Mouse (Mus musculus) liver, embryonic 16.5 days (tissue): ENCODE measurements around the gene Gm28539. TPM values are rescaled to one million over a fixed set of nuclear protein-coding genes. Genes with fewer than 3 reads are reported as not detected.

ENCODE experiments used
- ATAC-seq: fragments of 200-750 bp; cut with Nextera tagmentation; 2 replicates; pipeline ENCODE4 v1.8.0; 2017; ENCODE audit warnings: low read depth, mild to moderate bottlenecking, moderate number of reproducible peaks, moderate library complexity
- H3K27ac ChIP-seq: fragments of 300-500 bp; sonication (generic); 2 replicates; pipeline ENCODE4 v1.5.1; 2014; ENCODE audit warnings: mild to moderate bottlenecking, low read length
- H3K27me3 ChIP-seq: fragments of 300-500 bp; sonication (generic); 2 replicates; pipeline ENCODE4 v1.6.1; 2014; ENCODE audit warnings: low read depth, low read length, mixed read lengths; ENCODE audit not compliant: control insufficient read depth, insufficient read depth
- H3K36me3 ChIP-seq: fragments of 300-500 bp; sonication (generic); 2 replicates; pipeline ENCODE4 v1.6.1; 2014; ENCODE audit warnings: mild to moderate bottlenecking; ENCODE audit not compliant: control insufficient read depth, insufficient read depth
- H3K4me1 ChIP-seq: fragments of 300-500 bp; sonication (generic); 2 replicates; pipeline ENCODE4 v1.6.1; 2014; ENCODE audit warnings: low read depth, low read length, mixed read lengths; ENCODE audit not compliant: control insufficient read depth
- H3K4me2 ChIP-seq: fragments of 300-500 bp; sonication (generic); 2 replicates; pipeline ENCODE4 v1.6.1; 2014; ENCODE audit warnings: low read depth, low read length, mixed read lengths
- H3K4me3 ChIP-seq: fragments of 300-500 bp; sonication (generic); 2 replicates; pipeline ENCODE4 v1.5.1; 2014; ENCODE audit warnings: low read depth, mild to moderate bottlenecking, low read length
- H3K9ac ChIP-seq: fragments of 300-500 bp; sonication (generic); 2 replicates; pipeline ENCODE4 v1.6.1; 2014; ENCODE audit warnings: low read depth, low read length
- H3K9me3 ChIP-seq: fragments of 300-500 bp; sonication (generic); replicated peaks from 2 replicates; pipeline ENCODE4 v1.6.1; 2016; ENCODE audit warnings: low read length; ENCODE audit not compliant: control insufficient read depth
- WGBS: fragments of 180-500 bp; shearing (Covaris S2); extraction: QIAGEN DNeasy Blood & Tissue Kit; methylation state at CpG from one replicate; pipeline ENCODE4 v1.1.7; 2014; ENCODE audit not compliant: insufficient replicate concordance; 5-methylcytosine and 5-hydroxymethylcytosine counted together
- polyA plus RNA-seq: library from polyadenylated mRNA; unstranded; fragments of >200 nt; fragmentation: Nextera tagmentation; extraction: Ambion mirVana; gene quantifications from 2 replicates; pipeline ENCODE4 v1.2.1, GENCODE M21; 2015

Gm28539 gene
- polyA plus RNA-seq, 1 experiment from 2014 or later = not detected

DNA sequence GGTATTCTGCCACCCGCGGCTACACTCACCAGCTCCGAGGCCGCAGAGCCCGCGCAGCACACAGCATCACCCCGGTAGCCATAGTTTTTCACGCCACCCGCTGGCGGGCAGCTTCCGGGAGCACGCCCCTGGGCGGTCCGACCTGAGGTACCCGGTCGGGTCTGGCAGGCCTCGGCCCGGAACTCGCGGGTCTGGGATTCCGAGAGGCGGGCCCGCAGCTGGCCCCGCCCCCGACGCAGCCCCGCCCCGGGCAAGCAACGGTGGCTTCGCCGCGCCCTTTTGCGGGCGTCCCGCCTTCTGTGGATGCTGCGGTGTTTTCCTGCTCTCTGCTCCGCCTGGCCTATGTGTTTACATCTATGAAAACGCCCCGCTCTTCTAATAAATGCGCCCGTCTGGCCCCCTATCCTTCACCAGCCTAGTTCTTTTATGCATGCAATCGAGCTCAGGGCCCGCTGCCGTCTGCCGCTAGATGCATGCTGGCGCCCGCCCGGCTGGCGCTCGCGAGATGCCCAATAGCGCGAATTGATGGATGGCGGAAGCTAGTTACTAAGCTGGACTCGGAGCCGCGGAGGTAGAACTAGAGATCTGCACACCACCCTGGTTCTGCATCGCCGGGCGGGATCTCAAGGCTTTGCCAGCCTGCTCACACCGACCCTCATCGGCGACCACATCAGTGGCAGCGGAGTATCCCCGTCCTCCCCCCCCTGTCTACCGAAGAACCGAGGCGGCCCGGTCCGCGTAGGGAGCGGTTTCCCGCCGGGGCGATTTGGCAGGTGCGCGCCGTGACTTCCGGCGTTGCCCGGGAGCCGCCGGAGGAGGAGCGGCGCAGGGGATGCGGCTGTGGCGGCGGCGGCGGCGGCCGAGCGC is 40.3 kb downstream of the Gm28539 start, which contains the start of the genes Mrpl40 and Hira:
Mrpl40 (minus strand) TSS at position 421 of the 867 bp plus-strand sequence.
Hira (plus strand) TSS at position 596 of the 867 bp plus-strand sequence.
- Histone ChIP-seq H3K4me2 (peak within 1 kb of the TSS; percentile 98), H3K27ac (peak within 1 kb of the TSS; percentile 98), H3K4me1 (peaks cover 22% of the 10 kb centered on the region), H3K9me3 (no peaks in the 10 kb centered on the region), H3K36me3 (peaks cover 12% of the 10 kb centered on the region; the same call in 1 of the 2 replicates), H3K27me3 (no peaks in the 10 kb centered on the region), H3K9ac (peak within 1 kb of the TSS; percentile 91), H3K4me3 (peak within 1 kb of the TSS; percentile 93)
- under 1% methylated on average over 76 of the region's 93 CpGs for WGBS
- ATAC-seq = peak; percentile 93

DNA sequence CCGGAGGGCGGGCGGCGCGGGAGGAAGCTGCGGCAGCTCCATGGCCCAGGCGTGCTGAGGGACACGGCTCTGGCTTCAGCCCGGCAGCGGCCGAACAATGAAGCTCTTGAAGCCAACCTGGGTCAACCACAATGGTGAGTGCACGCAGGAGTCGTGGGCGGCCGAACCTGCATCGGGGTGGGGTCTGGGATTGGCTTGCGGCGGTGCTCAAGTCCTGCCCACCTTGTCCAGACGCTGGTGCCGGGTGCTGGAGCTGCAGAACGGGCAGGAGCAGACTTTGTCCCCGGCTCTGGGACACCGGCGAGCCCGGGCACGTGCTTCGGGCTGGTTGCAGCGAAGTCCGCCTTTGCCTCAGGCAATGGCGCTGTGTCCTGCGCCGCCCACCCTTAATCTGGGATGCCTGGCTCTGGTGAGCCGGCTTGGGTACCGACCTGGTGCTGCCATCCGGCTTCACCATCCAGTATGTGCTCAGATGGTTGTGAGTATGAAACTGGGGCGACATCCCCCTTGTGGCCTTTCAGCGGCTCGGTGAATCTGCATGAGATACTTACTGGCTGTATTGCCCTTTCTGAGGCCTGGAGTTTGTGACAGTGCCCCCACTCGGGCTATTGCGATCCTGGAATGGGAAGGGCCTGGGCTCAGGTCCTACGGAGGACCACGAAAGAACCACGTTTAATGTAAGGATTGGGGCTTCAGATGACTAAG is 41.2 kb downstream of the Gm28539 start:
- H3K9ac ChIP-seq = peak overlapping the region; percentile 91

DNA sequence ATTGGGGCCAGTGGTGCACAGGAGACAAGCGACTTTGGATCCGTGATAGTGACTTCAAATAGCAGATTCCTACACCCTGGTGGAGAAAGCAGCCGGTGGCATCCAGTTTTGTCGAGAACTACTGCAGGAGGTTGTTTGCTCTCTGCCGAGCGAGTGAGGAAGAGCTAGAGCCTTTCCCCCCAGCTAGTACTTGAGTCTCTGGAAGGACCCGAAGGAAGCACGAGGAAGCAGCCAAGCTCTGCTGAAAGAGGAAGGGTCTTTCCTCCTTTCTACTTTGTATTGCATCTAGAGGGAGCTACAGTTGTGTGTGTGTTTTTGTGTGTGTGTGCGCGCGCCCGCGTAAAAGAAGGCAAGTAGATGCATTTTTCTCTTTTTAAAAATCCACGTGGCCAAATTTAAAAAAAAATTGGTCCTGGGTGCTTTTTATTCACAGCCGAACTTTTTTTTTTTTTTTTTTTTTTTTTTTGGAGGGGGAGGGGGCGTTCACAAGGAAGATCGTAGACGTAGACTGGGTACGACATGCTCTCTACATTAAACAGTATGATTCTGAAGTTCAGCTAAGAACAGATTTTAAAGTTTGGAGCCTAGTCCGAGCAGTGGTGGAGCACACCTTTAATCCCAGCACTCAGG is 41.8 kb downstream of the Gm28539 start:
- WGBS = 12% methylated on average over 20 of the region's 20 CpGs
- ATAC-seq = no peak
- H3K4me1 ChIP-seq = peaks cover 22% of the 10 kb centered on the region

More for the DNA sequence above, 41.2 kb downstream of the Gm28539 start:
- Histone ChIP-seq H3K4me2 (peak overlapping the region; percentile 98), H3K4me1 (peaks cover 22% of the 10 kb centered on the region), H3K27me3 (no peaks in the 10 kb centered on the region), H3K27ac (peak overlapping the region; percentile 98), H3K9me3 (no peaks in the 10 kb centered on the region), H3K36me3 (peaks cover 3% of the 10 kb centered on the region; the same call in 1 of the 2 replicates), H3K4me3 (peak overlapping the region; percentile 93)
- WGBS = under 1% methylated on average over 43 of the region's 43 CpGs
- ATAC-seq = peak; percentile 4

DNA sequence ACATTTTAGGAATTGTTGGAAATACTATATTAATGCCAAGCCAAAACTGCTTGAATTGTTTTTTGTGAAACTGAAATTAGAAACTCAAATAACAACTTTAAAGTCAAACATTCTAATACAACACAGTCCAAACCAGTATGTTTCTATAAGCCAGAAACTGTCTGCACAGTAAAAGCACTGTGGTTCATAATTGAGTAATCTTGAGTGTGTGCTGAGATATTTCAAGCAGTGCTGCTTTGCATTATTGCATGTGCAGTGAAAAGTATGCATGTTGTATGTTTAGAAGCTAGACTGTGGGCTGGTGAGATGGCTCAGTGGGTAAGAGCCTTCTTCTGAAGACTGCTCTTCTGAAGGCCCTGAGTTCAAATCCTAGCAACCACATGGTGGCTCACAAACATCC is 47.7 kb downstream of the Gm28539 start:
- Histone ChIP-seq H3K27me3 (no peaks in the 10 kb centered on the region), H3K4me1 (peaks cover 6% of the 10 kb centered on the region), H3K9ac (no peak overlapping the region), H3K27ac (no peak overlapping the region), H3K4me3 (no peak overlapping the region), H3K4me2 (no peak overlapping the region), H3K9me3 (no peaks in the 10 kb centered on the region), H3K36me3 (no peaks in the 10 kb centered on the region)
- no peak for ATAC-seq

More for the DNA sequence above, 41.8 kb downstream of the Gm28539 start:
- 0 out of 2 replicates have a peak, but pooled peaks cover 2% of the 10 kb centered on the region for H3K36me3 ChIP-seq
- H3K4me2 ChIP-seq = peak overlapping the region; percentile 98
- H3K27me3 ChIP-seq = no peaks in the 10 kb centered on the region
- no peaks in the 10 kb centered on the region for H3K9me3 ChIP-seq
- peak overlapping the region; percentile 93 for H3K4me3 ChIP-seq
- H3K9ac ChIP-seq = peak overlapping the region; percentile 91
- H3K27ac ChIP-seq = peak overlapping the region; percentile 98

DNA sequence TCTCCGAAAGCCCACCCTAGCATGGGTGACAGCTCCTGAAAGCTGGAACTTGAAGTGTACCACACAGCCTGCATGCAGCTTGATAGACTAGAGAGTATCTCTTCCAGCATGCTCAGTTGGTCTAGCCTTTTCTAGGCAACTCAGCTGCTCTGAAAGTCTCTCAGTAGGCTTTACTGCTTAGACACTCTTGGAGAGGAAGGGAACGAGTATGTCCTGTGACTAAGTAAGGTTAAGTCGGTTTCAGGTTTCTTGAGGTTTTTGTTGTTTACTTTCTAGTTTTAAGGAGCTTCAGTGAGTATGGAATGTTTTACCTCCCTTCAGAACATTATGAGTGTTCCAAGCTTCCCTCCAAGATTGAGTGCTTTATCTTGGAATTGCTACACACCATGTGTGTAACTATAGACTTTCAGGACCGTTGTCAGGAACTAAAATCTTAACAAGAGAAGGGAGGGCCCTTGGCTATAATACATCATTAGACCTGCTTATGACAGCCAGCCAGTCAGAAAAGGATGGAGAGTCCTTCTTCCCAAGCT is 57.5 kb downstream of the Gm28539 start:
- Histone ChIP-seq H3K4me1 (peaks cover 12% of the 10 kb centered on the region), H3K4me3 (no peak overlapping the region), H3K9me3 (no peaks in the 10 kb centered on the region), H3K27me3 (no peaks in the 10 kb centered on the region), H3K36me3 (peaks cover 13% of the 10 kb centered on the region), H3K4me2 (no peak overlapping the region), H3K27ac (no peak overlapping the region), H3K9ac (no peak overlapping the region)
- ATAC-seq = no peak
- WGBS = 75% methylated on average over 4 of the region's 4 CpGs

DNA sequence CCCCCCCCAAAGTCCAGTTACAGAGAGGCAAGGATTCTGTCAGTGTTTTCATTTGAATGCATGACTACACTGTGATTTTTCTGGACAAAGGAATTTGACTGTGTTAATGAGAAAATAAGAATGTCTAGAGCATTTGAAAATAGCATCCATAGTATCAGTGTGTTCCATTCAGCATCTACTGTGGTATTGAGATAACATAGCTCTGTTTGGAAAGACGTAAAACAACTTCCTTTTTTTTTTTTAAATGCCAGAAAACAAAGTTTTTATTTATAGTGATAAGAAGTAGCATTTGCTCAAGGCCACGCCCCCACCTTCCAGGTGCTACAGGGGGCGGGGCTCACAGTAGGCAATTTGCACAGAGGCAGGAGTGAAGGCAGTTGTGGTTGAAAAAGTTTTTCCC is 58.9 kb downstream of the Gm28539 start:
- Histone ChIP-seq H3K9me3 (no peaks in the 10 kb centered on the region), H3K9ac (no peak overlapping the region), H3K36me3 (peaks cover 13% of the 10 kb centered on the region), H3K4me3 (no peak overlapping the region), H3K27me3 (no peaks in the 10 kb centered on the region), H3K4me1 (peaks cover 7% of the 10 kb centered on the region), H3K4me2 (no peak overlapping the region), H3K27ac (no peak overlapping the region)
- ATAC-seq = no peak
- 49% methylated on average over 3 of the region's 3 CpGs for WGBS

DNA sequence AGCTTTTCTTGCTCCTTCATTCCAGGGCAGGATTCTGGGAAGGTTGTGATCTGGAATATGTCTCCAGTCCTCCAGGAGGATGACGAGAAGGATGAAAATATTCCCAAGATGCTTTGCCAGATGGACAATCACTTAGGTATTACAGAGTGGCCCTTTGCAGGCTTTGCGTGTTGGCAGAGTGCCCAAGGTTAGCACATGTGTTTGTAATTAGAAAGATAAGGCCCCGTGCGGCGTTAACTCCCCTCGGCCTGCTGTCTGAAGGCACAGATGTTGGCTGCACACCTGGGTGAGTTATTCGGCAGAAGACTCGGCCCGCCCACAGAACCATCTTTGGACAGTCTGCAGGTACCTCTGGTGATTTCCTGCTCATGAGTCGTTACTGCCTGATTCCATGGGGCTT is 60.0 kb downstream of the Gm28539 start:
- Histone ChIP-seq H3K4me3 (no peak overlapping the region), H3K27me3 (no peaks in the 10 kb centered on the region), H3K9ac (no peak overlapping the region), H3K4me2 (no peak overlapping the region), H3K9me3 (no peaks in the 10 kb centered on the region), H3K36me3 (peaks cover 13% of the 10 kb centered on the region), H3K27ac (no peak overlapping the region), H3K4me1 (peaks cover 7% of the 10 kb centered on the region)
- ATAC-seq = peak; percentile 72
- WGBS = 45% methylated on average over 10 of the region's 10 CpGs

DNA sequence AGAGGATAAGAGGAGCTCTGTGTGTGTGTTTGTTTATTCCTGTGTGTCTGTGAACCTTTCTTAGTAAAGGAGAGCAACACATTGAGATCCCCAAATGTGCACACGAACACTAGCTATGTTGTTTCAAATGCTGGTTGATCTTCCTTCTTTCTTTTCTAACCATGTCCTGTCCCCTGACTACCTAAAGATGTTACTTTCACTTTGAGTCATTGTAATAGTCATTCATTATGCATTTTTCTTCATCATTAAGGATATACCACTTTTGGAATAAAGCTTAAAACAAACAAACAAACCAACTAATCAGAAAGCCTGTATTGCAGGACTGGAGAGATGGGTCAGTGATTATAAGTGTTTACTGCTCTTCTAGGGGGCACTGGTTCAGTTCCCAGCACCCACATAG is 69.3 kb downstream of the Gm28539 start:
- Histone ChIP-seq H3K36me3 (no peaks in the 10 kb centered on the region; the same call in 1 of the 2 replicates), H3K4me2 (no peak overlapping the region), H3K4me1 (no peaks in the 10 kb centered on the region), H3K27ac (no peak overlapping the region), H3K4me3 (no peak overlapping the region), H3K9ac (no peak overlapping the region), H3K27me3 (no peaks in the 10 kb centered on the region), H3K9me3 (no peaks in the 10 kb centered on the region)
- 82% methylated on average over 1 of the region's 1 CpGs for WGBS
- ATAC-seq = no peak
